Mouse (Mus musculus) ES-E14 (cell line): ENCODE data around the gene Ston2. TPM values are rescaled to one million over a fixed set of nuclear protein-coding genes. Genes with fewer than 3 reads are reported as not detected.

Source experiments
- DNase-seq: peaks from one replicate; pipeline ENCODE4 v3.0.0-alpha.2; 2013; ENCODE audit warnings: low read depth, low spot score
- H3K27ac ChIP-seq: 2 replicates; pipeline ENCODE4 v1.5.1; 2012; ENCODE audit warnings: low read depth, mild to moderate bottlenecking, low read length, moderate library complexity, mixed read lengths; ENCODE audit not compliant: poor library complexity, insufficient read depth, severe bottlenecking
- H3K36me3 ChIP-seq: 2 replicates; pipeline ENCODE4 v1.6.1; 2012; ENCODE audit warnings: mild to moderate bottlenecking, low read length, moderate library complexity, mixed read lengths; ENCODE audit not compliant: control insufficient read depth, poor library complexity, insufficient read depth, severe bottlenecking
- H3K4me1 ChIP-seq, 2 experiments: fragments of 150-350 bp in 1 of 2; sonication (generic) in 1 of 2; 2 replicates each; pipeline ENCODE4 v1.6.1; 2012; ENCODE audit warnings: low read length in 2 of 2, mild to moderate bottlenecking in 1 of 2, mixed read lengths in 1 of 2; ENCODE audit not compliant: control insufficient read depth in 2 of 2, insufficient read depth in 2 of 2, poor library complexity in 1 of 2
- H3K4me3 ChIP-seq, 2 experiments: fragments of 150-350 bp in 1 of 2; sonication (generic) in 1 of 2; 2 replicates each; pipeline ENCODE4 v1.5.1; 2012; ENCODE audit warnings: low read length in 2 of 2, low read depth in 1 of 2, mild to moderate bottlenecking in 1 of 2, mixed read lengths in 1 of 2; ENCODE audit not compliant: insufficient read depth in 1 of 2, poor library complexity in 1 of 2, severe bottlenecking in 1 of 2
- H3K9ac ChIP-seq: 2 replicates; pipeline ENCODE4 v1.6.1; 2012; ENCODE audit warnings: low read depth, mild to moderate bottlenecking, low read length, mixed read lengths; ENCODE audit not compliant: poor library complexity, insufficient read depth, severe bottlenecking
- H3K9me3 ChIP-seq: fragments of 150-350 bp; sonication (generic); 2 replicates; pipeline ENCODE4 v1.6.1; 2012; ENCODE audit warnings: low read depth, mild to moderate bottlenecking, low read length; ENCODE audit not compliant: control insufficient read depth, insufficient read depth
- CHD2 ChIP-seq: IDR thresholded peaks from 2 replicates; pipeline ENCODE4 v1.6.1; 2014; ENCODE audit warnings: mild to moderate bottlenecking, low read depth, low read length, inconsistent platforms
- HCFC1 ChIP-seq: IDR thresholded peaks from 2 replicates; pipeline ENCODE4 v1.6.1; 2012; ENCODE audit warnings: low read length, inconsistent platforms, borderline replicate concordance; ENCODE audit not compliant: insufficient read depth
- MAFK ChIP-seq: IDR thresholded peaks from 2 replicates; pipeline ENCODE4 v1.6.1; 2014; ENCODE audit warnings: mild to moderate bottlenecking, low read depth, low read length, inconsistent platforms; ENCODE audit not compliant: insufficient read depth
- ZC3H11A ChIP-seq: IDR thresholded peaks from 2 replicates; pipeline ENCODE4 v1.6.1; 2012; ENCODE audit warnings: low read depth, mild to moderate bottlenecking, inconsistent platforms, low read length, borderline replicate concordance
- ZNF384 ChIP-seq: IDR thresholded peaks from 2 replicates; pipeline ENCODE4 v1.6.1; 2012; ENCODE audit warnings: low read depth, low read length, inconsistent platforms
- in situ Hi-C, 2 experiments: fragments of 600-800 bp; cut with MboI; formaldehyde crosslinking; loops; one replicate each; pipeline ENCODE4 v1.15.1; 2025; ENCODE audit warnings: low sequenced_read_pairs in 2 of 2, inconsistent platforms in 1 of 2; ENCODE audit not compliant: unreplicated experiment in 2 of 2
- total RNA-seq: library from RNA; depleted of rRNA; stranded (reverse); fragments of 300-350 nt; gene quantifications from 2 replicates; pipeline ENCODE4 v1.2.3, GENCODE M21; 2012

Ston2 gene
- total RNA-seq, 1 experiment, result 11.7 TPM

DNA sequence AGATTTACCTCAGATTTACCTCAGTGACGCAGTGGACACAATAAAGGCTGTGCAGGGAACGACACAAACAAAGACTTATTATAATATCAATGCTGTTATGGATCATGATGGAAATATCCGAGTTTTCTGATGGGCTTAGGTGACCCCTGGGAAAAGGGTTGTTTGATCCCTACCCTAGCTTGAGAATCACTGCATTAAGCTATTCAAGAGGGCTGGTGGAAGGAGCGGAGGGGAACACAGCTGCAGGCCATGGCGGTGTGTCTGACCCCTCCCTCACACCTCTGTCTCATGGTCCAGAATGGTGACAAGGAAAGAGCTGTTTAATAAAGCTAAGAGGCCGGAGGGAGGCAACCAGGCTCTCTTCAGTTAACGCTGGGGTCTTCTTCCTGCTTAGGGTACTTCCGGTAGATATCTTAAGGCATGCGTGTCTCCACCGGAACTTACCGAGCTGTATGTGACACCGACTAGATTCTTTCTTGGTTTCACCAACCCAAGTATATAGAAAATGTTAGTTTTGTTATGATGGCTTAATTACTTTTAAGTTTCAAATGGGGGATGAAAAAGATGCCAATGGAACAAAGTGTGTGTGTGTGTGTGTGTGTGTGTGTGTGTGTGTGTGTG, 14.5 kb upstream of the Ston2 start:
- no peaks in the 10 kb centered on the region for H3K9me3 ChIP-seq
- H3K4me1 ChIP-seq, result no peaks in the 10 kb centered on the region
- H3K4me3 ChIP-seq, result no peak overlapping the region
- no peaks in the 10 kb centered on the region for H3K36me3 ChIP-seq
- in situ Hi-C loops, result no loop called here
- no peak for DNase-seq
- no peak for TF ChIP-seq HCFC1
- no peak for TF ChIP-seq CHD2
- no peak for TF ChIP-seq MAFK
- TF ChIP-seq ZNF384, result no peak
- no peak for TF ChIP-seq ZC3H11A
- H3K9ac ChIP-seq, result no peak overlapping the region
- H3K27ac ChIP-seq, result no peak overlapping the region

GRCm38 (mm10) chr12:91800861-91801385, 12.7 kb upstream of the Ston2 start:
- no peak overlapping the region for H3K4me3 ChIP-seq
- H3K4me1 ChIP-seq, result no peaks in the 10 kb centered on the region
- no peaks in the 10 kb centered on the region for H3K36me3 ChIP-seq
- H3K27ac ChIP-seq, result no peak overlapping the region
- no peaks in the 10 kb centered on the region for H3K9me3 ChIP-seq
- DNase-seq, result no peak
- in situ Hi-C loops, result no loop called here
- TF ChIP-seq ZC3H11A (no peak), ZNF384 (no peak), HCFC1 (no peak), CHD2 (no peak), MAFK (no peak)
- H3K9ac ChIP-seq, result no peak overlapping the region

- in situ Hi-C loops, result loop anchor here (25.0 kb wide), 2 partner anchors 163 to 388 kb away; no protein-coding TSS in a partner anchor
Measured at GRCm38 (mm10) chr12:91799821-91800335, 11.7 kb upstream of the Ston2 start.

DNA sequence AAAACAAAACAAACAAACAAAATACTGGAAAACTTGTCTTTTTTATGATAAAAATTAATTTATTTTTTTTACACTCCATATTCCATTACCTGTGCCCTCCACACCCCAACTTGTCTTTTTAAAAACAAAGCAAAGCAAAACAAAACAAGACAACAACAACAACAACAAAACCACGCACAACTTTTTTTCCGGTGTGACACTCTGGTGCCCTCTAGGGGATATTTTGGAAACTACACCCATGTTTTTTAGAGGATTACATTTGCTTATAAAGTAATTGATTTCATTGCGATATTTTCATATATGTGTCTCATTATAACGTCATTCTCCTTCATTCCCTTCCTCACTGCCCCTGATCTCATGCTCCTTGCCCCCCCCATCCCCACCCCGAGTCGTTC, 11.2 kb upstream of the Ston2 start:
- H3K27ac ChIP-seq, result no peak overlapping the region
- no peaks in the 10 kb centered on the region for H3K4me1 ChIP-seq
- DNase-seq, result no peak
- no peaks in the 10 kb centered on the region for H3K36me3 ChIP-seq
- TF ChIP-seq HCFC1, result no peak
- no peak for TF ChIP-seq CHD2
- no peak for TF ChIP-seq ZNF384
- no peak for TF ChIP-seq MAFK
- no peak for TF ChIP-seq ZC3H11A
- H3K4me3 ChIP-seq, result no peak overlapping the region
- in situ Hi-C loops, result loop anchor here (25.0 kb wide), 2 partner anchors 162 to 387 kb away; no protein-coding TSS in a partner anchor
- H3K9me3 ChIP-seq, result no peaks in the 10 kb centered on the region
- H3K9ac ChIP-seq, result no peak overlapping the region

More at GRCm38 (mm10) chr12:91799821-91800335, 11.7 kb upstream of the Ston2 start:
- Histone ChIP-seq H3K9ac (no peak overlapping the region), H3K9me3 (no peaks in the 10 kb centered on the region), H3K36me3 (no peaks in the 10 kb centered on the region), H3K4me1 (no peaks in the 10 kb centered on the region), H3K27ac (no peak overlapping the region), H3K4me3 (no peak overlapping the region)
- TF ChIP-seq HCFC1 (no peak), CHD2 (no peak), MAFK (no peak), ZC3H11A (no peak), ZNF384 (no peak)
- DNase-seq, result no peak
